Mouse (Mus musculus): Measurements from ENCODE around the gene Dysf. TPM values are rescaled to one million over a fixed set of nuclear protein-coding genes. Genes with fewer than 3 reads are reported as not detected.
A peak's percentile ranks its signal among the peaks of the same experiment; 100 is the strongest.

The Dysf gene
- polyA plus RNA-seq, 1 experiment from 2014 or later = 14.6 TPM

- H3K4me3 ChIP-seq = no peak overlapping the region
- H3K9me3 ChIP-seq (replicated peaks) = no peaks in the 10 kb centered on the region
- WGBS = 23% methylated on average over 7 of the region's 7 CpGs
- peak overlapping the region; percentile 54 for H3K27ac ChIP-seq
- peak; percentile 91 for DNase-seq (ENCODE audit: low spot score)
- H3K27me3 ChIP-seq (ENCODE audit: low read depth, poor library complexity, severe bottlenecking) = no peaks in the 10 kb centered on the region
- no peaks in the 10 kb centered on the region for H3K36me3 ChIP-seq
- peaks cover 55% of the 10 kb centered on the region for H3K4me1 ChIP-seq
Observed at GRCm38 (mm10) chr6:84094998-84095397, 86.6 kb downstream of the Dysf start.

- DNase-seq (ENCODE audit: low spot score) = no peak
- Histone ChIP-seq H3K27ac (peak overlapping the region; percentile 93), H3K36me3 (no peaks in the 10 kb centered on the region)
Observed at GRCm38 (mm10) chr6:84095882-84096281, 87.5 kb downstream of the Dysf start.

DNA sequence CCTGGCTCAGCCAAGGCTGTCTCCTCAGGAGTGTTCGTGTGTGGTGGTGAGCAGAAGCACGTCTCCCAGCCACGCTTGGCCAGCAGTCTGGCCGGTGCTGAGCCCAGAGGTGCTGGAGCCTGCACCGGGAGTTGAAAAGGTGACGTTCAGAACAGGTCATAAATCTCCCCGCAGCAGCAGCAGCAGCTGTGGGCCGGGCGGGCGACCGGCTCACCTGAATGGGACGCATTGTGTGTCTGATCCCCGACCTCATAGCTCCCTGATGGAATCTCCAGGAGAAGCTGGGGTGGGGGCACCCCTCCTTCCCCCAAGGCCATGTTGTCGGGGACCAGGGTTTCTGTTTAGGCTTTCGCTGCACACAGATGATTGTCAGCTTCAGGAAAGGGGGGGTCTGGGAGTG, 93.6 kb downstream of the Dysf start:
- H3K36me3 ChIP-seq = no peaks in the 10 kb centered on the region
- H3K27me3 ChIP-seq (ENCODE audit: low read depth, poor library complexity, severe bottlenecking) = peaks cover 8% of the 10 kb centered on the region; the same call in 1 of the 2 replicates
- peak; percentile 73 for DNase-seq (ENCODE audit: low spot score)
- H3K4me1 ChIP-seq = peaks cover 96% of the 10 kb centered on the region
- peak overlapping the region; percentile 93 for H3K27ac ChIP-seq
- no peaks in the 10 kb centered on the region for H3K9me3 ChIP-seq (replicated peaks)
- 27% methylated on average over 15 of the region's 15 CpGs for WGBS
- H3K4me3 ChIP-seq = 0 out of 2 replicates have a peak overlapping the region, but pooled peaks have one; percentile 20

More at GRCm38 (mm10) chr6:84095882-84096281, 87.5 kb downstream of the Dysf start:
- H3K9me3 ChIP-seq (replicated peaks) = no peaks in the 10 kb centered on the region
- no peaks in the 10 kb centered on the region for H3K27me3 ChIP-seq (ENCODE audit: low read depth, poor library complexity, severe bottlenecking)
- WGBS = 16% methylated on average over 7 of the region's 7 CpGs
- H3K4me3 ChIP-seq = no peak overlapping the region
- peaks cover 63% of the 10 kb centered on the region for H3K4me1 ChIP-seq

- DNase-seq (ENCODE audit: low spot score) = peak; percentile 89
- peaks cover 8% of the 10 kb centered on the region; the same call in 1 of the 2 replicates for H3K27me3 ChIP-seq (ENCODE audit: low read depth, poor library complexity, severe bottlenecking)
- peak overlapping the region; percentile 45 for H3K4me3 ChIP-seq
- peaks cover 90% of the 10 kb centered on the region for H3K4me1 ChIP-seq
- no peaks in the 10 kb centered on the region for H3K9me3 ChIP-seq (replicated peaks)
- WGBS = under 1% methylated on average over 40 of the region's 40 CpGs
- peak overlapping the region; percentile 93 for H3K27ac ChIP-seq
- no peaks in the 10 kb centered on the region for H3K36me3 ChIP-seq
Observed at GRCm38 (mm10) chr6:84105148-84106022, 97.0 kb downstream of the Dysf start.

DNA sequence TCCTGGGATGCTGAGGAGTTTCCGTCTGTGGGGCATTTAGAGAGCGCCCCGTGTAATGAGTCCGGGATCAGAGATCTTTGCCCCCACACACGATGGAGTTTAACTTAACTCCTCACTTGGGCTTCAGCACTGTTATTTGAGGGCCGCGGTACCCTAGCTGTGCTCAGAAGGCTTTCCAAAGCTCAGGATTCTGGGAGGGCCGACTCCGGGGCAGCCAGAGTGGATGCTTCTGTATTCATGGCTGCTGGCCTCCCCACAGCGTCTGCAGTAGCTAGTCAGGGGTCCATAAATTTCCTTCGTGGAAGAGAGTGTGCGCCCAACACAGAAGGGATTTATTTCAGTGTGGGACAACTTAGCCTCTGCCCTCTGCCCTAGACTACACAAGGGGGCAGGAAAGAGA, 97.7 kb downstream of the Dysf start:
- Histone ChIP-seq H3K9me3 (replicated peaks) (no peaks in the 10 kb centered on the region), H3K27ac (peak overlapping the region; percentile 93), H3K4me3 (peak overlapping the region; percentile 45), H3K4me1 (peaks cover 90% of the 10 kb centered on the region), H3K27me3 (ENCODE audit: low read depth, poor library complexity, severe bottlenecking) (peaks cover 8% of the 10 kb centered on the region; the same call in 1 of the 2 replicates), H3K36me3 (no peaks in the 10 kb centered on the region)
- DNase-seq (ENCODE audit: low spot score) = no peak
- 9% methylated on average over 12 of the region's 12 CpGs for whole genome bisulfite sequencing

DNA sequence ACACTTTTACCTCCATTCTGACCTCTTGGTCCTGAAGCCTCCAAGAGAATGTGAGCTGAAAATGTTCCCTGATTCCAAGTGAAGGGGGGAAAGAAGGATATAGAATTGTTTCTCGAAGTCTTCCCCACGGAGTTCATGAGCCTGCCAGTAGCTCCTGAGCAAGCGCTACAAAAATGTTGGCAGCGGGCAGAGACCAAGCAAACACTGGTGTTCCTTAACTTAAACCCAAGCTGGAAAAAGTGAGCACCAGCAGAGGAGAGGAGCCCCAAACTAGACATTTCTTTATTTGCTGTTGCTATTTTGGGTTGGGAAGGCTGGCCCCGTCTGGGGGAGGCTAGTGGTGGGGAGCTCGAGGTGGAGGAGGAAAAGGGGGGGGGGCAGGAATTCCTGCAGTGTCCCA, 102.0 kb downstream of the Dysf start:
- DNase-seq (ENCODE audit: low spot score) = no peak
- peaks cover 54% of the 10 kb centered on the region for H3K4me1 ChIP-seq
- WGBS = 86% methylated on average over 6 of the region's 6 CpGs
- H3K27ac ChIP-seq = peak overlapping the region; percentile 14; the same call in 1 of the 2 replicates
- no peaks in the 10 kb centered on the region for H3K9me3 ChIP-seq (replicated peaks)
- H3K27me3 ChIP-seq (ENCODE audit: low read depth, poor library complexity, severe bottlenecking) = no peaks in the 10 kb centered on the region
- peaks cover 11% of the 10 kb centered on the region; the same call in 1 of the 2 replicates for H3K36me3 ChIP-seq
- no peak overlapping the region for H3K4me3 ChIP-seq

- WGBS = 91% methylated on average over 11 of the region's 11 CpGs
- H3K27me3 ChIP-seq (ENCODE audit: low read depth, poor library complexity, severe bottlenecking) = no peaks in the 10 kb centered on the region
- no peak for DNase-seq (ENCODE audit: low spot score)
Observed at GRCm38 (mm10) chr6:84111106-84111505, 102.7 kb downstream of the Dysf start.

GRCm38 (mm10) chr6:84119731-84120530, 111.5 kb downstream of the Dysf start:
- no peaks in the 10 kb centered on the region for H3K27me3 ChIP-seq (ENCODE audit: low read depth, poor library complexity, severe bottlenecking)
- no peak for DNase-seq (ENCODE audit: low spot score)
- peaks cover 41% of the 10 kb centered on the region for H3K4me1 ChIP-seq
- H3K27ac ChIP-seq = peak overlapping the region; percentile 75
- no peak overlapping the region for H3K4me3 ChIP-seq
- 60% methylated on average over 24 of the region's 24 CpGs for WGBS
- no peaks in the 10 kb centered on the region for H3K9me3 ChIP-seq (replicated peaks)
- H3K36me3 ChIP-seq = no peaks in the 10 kb centered on the region

More at GRCm38 (mm10) chr6:84111106-84111505, 102.7 kb downstream of the Dysf start:
- Histone ChIP-seq H3K4me1 (peaks cover 51% of the 10 kb centered on the region), H3K9me3 (replicated peaks) (no peaks in the 10 kb centered on the region), H3K27ac (0 out of 2 replicates have a peak overlapping the region, but pooled peaks have one; percentile 14), H3K36me3 (peaks cover 11% of the 10 kb centered on the region; the same call in 1 of the 2 replicates), H3K4me3 (no peak overlapping the region)

DNA sequence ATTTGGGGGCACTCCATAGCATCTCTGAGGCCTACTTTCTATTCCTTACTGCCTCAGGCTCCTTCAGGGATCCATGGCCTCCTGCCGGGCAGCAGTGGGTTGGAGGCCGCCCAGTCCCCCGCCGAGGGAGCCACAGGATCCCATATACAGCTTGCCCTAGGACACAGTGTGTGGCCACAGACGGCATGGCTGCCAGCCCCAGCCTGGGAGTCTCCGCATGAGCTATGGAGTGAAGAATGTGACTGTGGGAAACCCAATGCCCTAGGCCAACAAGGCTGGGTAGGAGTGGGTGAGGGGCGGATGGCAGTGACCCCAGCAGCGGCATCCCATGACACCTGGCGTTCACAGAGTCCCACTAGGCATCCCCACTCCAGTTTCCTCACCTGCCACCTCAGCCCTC, 116.2 kb downstream of the Dysf start:
- 86% methylated on average over 9 of the region's 9 CpGs for WGBS
- H3K4me1 ChIP-seq = peaks cover 29% of the 10 kb centered on the region
- peak overlapping the region; percentile 74 for H3K27ac ChIP-seq
- H3K4me3 ChIP-seq = no peak overlapping the region
- no peaks in the 10 kb centered on the region for H3K9me3 ChIP-seq (replicated peaks)
- no peak for DNase-seq (ENCODE audit: low spot score)
- no peaks in the 10 kb centered on the region for H3K36me3 ChIP-seq
- no peaks in the 10 kb centered on the region for H3K27me3 ChIP-seq (ENCODE audit: low read depth, poor library complexity, severe bottlenecking)

DNA sequence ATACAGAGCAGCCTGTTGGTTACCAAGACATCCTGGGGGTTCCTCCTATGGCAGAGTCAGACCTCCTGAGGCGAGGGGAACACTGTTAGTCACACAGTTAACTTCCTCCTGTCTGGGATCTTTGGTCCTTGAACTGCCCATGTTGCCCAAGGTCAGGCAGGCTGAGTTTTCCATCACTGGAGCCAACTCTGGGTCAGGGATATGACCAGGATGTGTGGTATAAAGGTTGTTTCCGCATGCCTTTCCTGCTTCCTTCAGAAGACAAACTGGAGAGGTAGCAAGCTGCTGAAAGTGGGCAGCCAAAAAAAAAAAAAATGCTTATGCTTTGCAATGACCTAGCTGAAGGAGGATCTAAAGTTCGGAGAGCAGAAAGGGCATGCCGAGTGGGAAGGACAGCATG, 116.7 kb downstream of the Dysf start:
- Histone ChIP-seq H3K4me3 (no peak overlapping the region), H3K4me1 (peaks cover 24% of the 10 kb centered on the region), H3K27ac (peak overlapping the region; percentile 74; the same call in 1 of the 2 replicates)

DNA sequence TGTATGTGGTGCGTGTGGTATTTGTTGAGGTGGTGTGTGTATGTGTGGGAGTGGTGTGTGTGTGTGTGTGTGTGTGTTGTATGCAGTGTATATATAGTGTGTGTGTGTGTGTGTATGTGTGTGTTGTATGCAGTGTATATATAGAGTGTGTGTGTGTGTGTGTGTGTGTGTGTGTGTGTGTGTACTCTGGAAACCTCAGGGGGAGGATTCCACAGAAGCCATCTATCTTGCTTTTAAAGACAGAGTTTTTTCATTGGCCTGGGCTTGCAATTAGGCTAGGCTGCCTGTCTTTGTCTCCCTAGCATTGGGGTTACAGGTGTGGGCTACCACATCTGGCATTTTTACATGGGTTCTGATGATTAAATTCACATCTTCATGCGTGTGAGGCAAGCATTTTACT, 119.8 kb downstream of the Dysf start:
- WGBS = 92% methylated on average over 2 of the region's 2 CpGs
- H3K4me1 ChIP-seq = peaks cover 40% of the 10 kb centered on the region
- no peaks in the 10 kb centered on the region for H3K27me3 ChIP-seq (ENCODE audit: low read depth, poor library complexity, severe bottlenecking)
- no peak for DNase-seq (ENCODE audit: low spot score)
- no peaks in the 10 kb centered on the region for H3K9me3 ChIP-seq (replicated peaks)
- H3K36me3 ChIP-seq = no peaks in the 10 kb centered on the region
- H3K4me3 ChIP-seq = no peak overlapping the region
- no peak overlapping the region for H3K27ac ChIP-seq

More for the DNA sequence above, 116.7 kb downstream of the Dysf start:
- no peaks in the 10 kb centered on the region for H3K36me3 ChIP-seq
- H3K27me3 ChIP-seq (ENCODE audit: low read depth, poor library complexity, severe bottlenecking) = no peaks in the 10 kb centered on the region
- DNase-seq (ENCODE audit: low spot score) = no peak
- WGBS = 89% methylated on average over 4 of the region's 4 CpGs
- no peaks in the 10 kb centered on the region for H3K9me3 ChIP-seq (replicated peaks)

DNA sequence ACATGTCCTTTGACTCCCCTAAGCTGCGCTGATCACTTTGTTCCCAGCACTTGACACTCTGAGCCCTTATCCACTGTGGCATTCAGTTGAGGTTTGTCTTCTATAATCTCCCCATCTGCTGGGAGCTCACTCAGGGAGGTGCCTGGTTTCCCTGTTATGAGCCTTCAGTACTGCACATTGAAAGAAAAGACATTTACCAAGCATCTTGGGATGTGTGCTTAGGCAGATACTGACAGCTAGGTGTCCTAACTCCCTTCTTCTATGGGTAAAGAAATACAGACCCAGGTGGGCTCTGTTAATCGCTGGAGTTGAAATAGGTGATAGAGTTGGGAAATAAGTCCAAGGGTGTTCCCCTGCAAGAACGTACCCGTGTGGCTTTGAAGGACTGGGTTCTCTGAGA, 122.5 kb downstream of the Dysf start:
- 92% methylated on average over 4 of the region's 4 CpGs for WGBS
- H3K4me3 ChIP-seq = no peak overlapping the region
- H3K9me3 ChIP-seq (replicated peaks) = no peaks in the 10 kb centered on the region
- H3K27me3 ChIP-seq (ENCODE audit: low read depth, poor library complexity, severe bottlenecking) = no peaks in the 10 kb centered on the region
- H3K4me1 ChIP-seq = peaks cover 49% of the 10 kb centered on the region
- H3K36me3 ChIP-seq = no peaks in the 10 kb centered on the region
- peak overlapping the region; percentile 78; the same call in 1 of the 2 replicates for H3K27ac ChIP-seq
- DNase-seq (ENCODE audit: low spot score) = no peak
